In the genomic region with DNA sequence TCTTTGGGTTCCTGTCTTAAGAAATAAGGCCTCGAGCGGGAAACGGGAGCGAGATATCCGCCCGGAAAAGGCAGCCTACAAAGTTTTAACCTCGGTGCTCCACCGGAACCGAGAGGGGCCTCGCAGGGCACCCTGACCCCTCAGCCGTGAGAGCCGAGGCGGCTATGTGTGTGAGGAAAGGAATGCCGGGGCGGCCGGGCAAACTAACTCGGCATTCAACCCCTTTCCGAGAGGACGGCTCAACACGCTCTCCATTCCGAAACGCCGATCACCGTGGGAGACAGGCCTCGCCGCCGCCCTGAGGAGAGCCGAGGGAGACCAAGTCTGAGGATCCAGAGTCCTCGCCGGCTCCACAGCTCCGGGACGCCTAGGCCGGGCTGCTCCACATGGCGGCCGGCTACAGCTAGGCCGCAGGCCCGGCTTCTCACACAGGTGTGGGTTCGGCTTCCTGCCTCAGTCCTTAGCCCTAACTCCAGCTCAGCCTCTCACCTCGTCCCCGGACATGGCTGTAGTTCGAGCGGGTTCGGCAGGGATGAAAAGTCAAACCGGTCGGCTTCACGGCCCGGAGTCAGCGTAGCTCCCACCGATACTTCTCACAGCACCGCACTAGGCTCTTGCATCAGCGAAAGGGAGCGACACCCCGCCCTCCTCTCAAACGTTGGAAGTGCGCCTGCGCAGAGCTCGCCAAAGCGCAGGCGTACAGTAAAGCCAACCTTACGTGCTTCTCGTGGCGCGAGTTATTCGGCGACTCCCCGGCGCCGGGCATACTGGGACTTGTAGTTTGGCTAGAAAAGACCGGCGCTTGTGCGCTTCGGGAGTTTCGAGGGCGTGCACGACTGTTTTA, we compare ENCODE assay signal across 8 mouse cellular contexts. TPM values are rescaled to one million over a fixed set of nuclear protein-coding genes. Genes with fewer than 3 reads are reported as not detected.
DNase-seq lines count a peak whose midpoint lies in the region; ATAC-seq and TF ChIP-seq lines count a peak whose summit lies in the region.

A gene (minus strand): TSS at position 735 of the 844 bp plus-strand sequence.

- H3K36me3 ChIP-seq in G1E (replicated peaks): peaks cover 18% of the 10 kb centered on the region
- 0 out of 2 replicates have a peak, but pooled peaks cover 2% of the 10 kb centered on the region for H3K36me3 ChIP-seq in forebrain, embryonic 16.5 days (ENCODE audit: control insufficient read depth, insufficient read depth)
- H3K36me3 ChIP-seq in lung, embryonic 14.5 days (ENCODE audit: insufficient read depth): peaks cover 10% of the 10 kb centered on the region
- peaks cover 7% of the 10 kb centered on the region for H3K36me3 ChIP-seq in thymus, adult 2 months (ENCODE audit: control insufficient read depth, insufficient read depth, low read length)

- peaks cover 19% of the 10 kb centered on the region for H3K4me1 ChIP-seq in G1E (ENCODE audit: insufficient read depth, low read depth, low read length)
- H3K4me1 ChIP-seq in forebrain, embryonic 16.5 days (replicated peaks; ENCODE audit: control insufficient read depth, insufficient read depth, low read length): peaks cover 17% of the 10 kb centered on the region
- H3K4me1 ChIP-seq in lung, embryonic 14.5 days (ENCODE audit: insufficient read depth): no peaks in the 10 kb centered on the region; the same call in 1 of the 2 replicates
- H3K4me1 ChIP-seq in olfactory bulb, adult 2 months (ENCODE audit: control insufficient read depth, insufficient read depth, low read length): peaks cover 5% of the 10 kb centered on the region
- no peaks in the 10 kb centered on the region for H3K4me1 ChIP-seq in thymus, adult 2 months (replicated peaks; ENCODE audit: control insufficient read depth, insufficient read depth, low read length)

- peak; percentile 78 for DNase-seq in G1E (ENCODE audit: low spot score)
- peak; percentile 97 for DNase-seq in cerebellum, adult 18-20 months
- DNase-seq in heart, postnatal 36 days: peak; percentile 94 to 95
- DNase-seq in layer of hippocampus, adult 2 months (ENCODE audit: low spot score in 2 of 2): peak; percentile 95 to 97
- peak; percentile 99 for DNase-seq in lung, embryonic 14.5 days
- DNase-seq in thymus, adult 2 months: peak; percentile 95

- peaks cover 6% of the 10 kb centered on the region for H3K27me3 ChIP-seq in G1E (ENCODE audit: insufficient read depth, low read length)
- H3K27me3 ChIP-seq in forebrain, embryonic 16.5 days (replicated peaks; ENCODE audit: control insufficient read depth, insufficient read depth, low read length): peaks cover 2% of the 10 kb centered on the region; the same call in 1 of the 2 replicates
- H3K27me3 ChIP-seq in lung, embryonic 14.5 days (ENCODE audit: insufficient read depth, low read length): no peaks in the 10 kb centered on the region
- H3K27me3 ChIP-seq in thymus, adult 2 months (ENCODE audit: control insufficient read depth, insufficient read depth, low read length): no peaks in the 10 kb centered on the region

- intact Hi-C loops in heart, postnatal 36 days (cut with DNase I): loop anchor here (2.0 to 5.0 kb wide), 3 partner anchors 102 to 235 kb away; a partner anchor contains a TSS

- peak within 1 kb of the TSS; percentile 73 for H3K27ac ChIP-seq in forebrain, embryonic 16.5 days (ENCODE audit: low read length)
- H3K27ac ChIP-seq in layer of hippocampus, adult 2 months: peak within 1 kb of the TSS; percentile 81
- H3K27ac ChIP-seq in lung, embryonic 14.5 days (ENCODE audit: low read depth): peak within 1 kb of the TSS; percentile 85
- peak within 1 kb of the TSS; percentile 10; the same call in 1 of the 2 replicates for H3K27ac ChIP-seq in olfactory bulb, adult 2 months (ENCODE audit: insufficient read depth, low read depth, low read length)
- H3K27ac ChIP-seq in thymus, adult 2 months (ENCODE audit: control insufficient read depth, insufficient read depth, low read length): peak within 1 kb of the TSS; percentile 10

- peak within 1 kb of the TSS; percentile 84 for H3K9ac ChIP-seq in forebrain, embryonic 16.5 days (replicated peaks; ENCODE audit: low read depth, low read length)
- H3K9ac ChIP-seq in lung, embryonic 14.5 days: peak within 1 kb of the TSS; percentile 92

- H3K9me3 ChIP-seq in G1E (replicated peaks): no peaks in the 10 kb centered on the region
- no peaks in the 10 kb centered on the region for H3K9me3 ChIP-seq in forebrain, embryonic 16.5 days (ENCODE audit: control insufficient read depth, low read length)
- no peaks in the 10 kb centered on the region for H3K9me3 ChIP-seq in lung, embryonic 14.5 days (ENCODE audit: low read depth, low read length)

- H3K4me2 ChIP-seq in forebrain, embryonic 16.5 days (ENCODE audit: low read length): peak within 1 kb of the TSS; percentile 70
- peak within 1 kb of the TSS; percentile 86 for H3K4me2 ChIP-seq in lung, embryonic 14.5 days

- TF ChIP-seq CTCF in G1E (IDR thresholded peaks at IDR 0.05; ENCODE audit: low read depth, low read length): no peak
- no peak for TF ChIP-seq CTCF in layer of hippocampus, adult 2 months (conservative IDR thresholded peaks at IDR 0.05)
- TF ChIP-seq CTCF in lung, embryonic 14.5 days (IDR thresholded peaks at IDR 0.05; ENCODE audit: low read depth): no peak
- TF ChIP-seq CTCF in olfactory bulb, adult 2 months (IDR thresholded peaks at IDR 0.05; ENCODE audit: insufficient read depth, low read depth, low read length): no peak
- no peak for TF ChIP-seq CTCF in thymus, adult 2 months (IDR thresholded peaks at IDR 0.05; ENCODE audit: borderline replicate concordance, control insufficient read depth, extremely low read depth, insufficient read depth, low read length, poor library complexity)

- H3K4me3 ChIP-seq in G1E (ENCODE audit: low read depth, low read length): peak within 1 kb of the TSS; percentile 94
- peak within 1 kb of the TSS; percentile 98 for H3K4me3 ChIP-seq in forebrain, embryonic 16.5 days (replicated peaks; ENCODE audit: low read length)
- H3K4me3 ChIP-seq in layer of hippocampus, adult 2 months: peak within 1 kb of the TSS; percentile 75
- H3K4me3 ChIP-seq in lung, embryonic 14.5 days (ENCODE audit: low read depth, low read length): peak within 1 kb of the TSS; percentile 93
- H3K4me3 ChIP-seq in olfactory bulb, adult 2 months (ENCODE audit: insufficient read depth, low read depth, low read length): peak within 1 kb of the TSS; percentile 69
- peak within 1 kb of the TSS; percentile 88 for H3K4me3 ChIP-seq in thymus, adult 2 months (ENCODE audit: control insufficient read depth, insufficient read depth, low read length)

- under 1% methylated on average over 75 of the region's 75 CpGs for WGBS in forebrain, embryonic 16.5 days
- WGBS in lung, embryonic 14.5 days: under 1% methylated on average over 75 of the region's 75 CpGs
- under 1% methylated on average over 75 of the region's 75 CpGs for WGBS in olfactory bulb, adult 2 months
- under 1% methylated on average over 75 of the region's 75 CpGs for WGBS in thymus, adult 2 months

- ATAC-seq in G1E (ENCODE audit: extremely low read depth, insufficient number of reproducible peaks, low FRiP score, poor library complexity, severe bottlenecking): peak; percentile 91
- peak; percentile 99 for ATAC-seq in forebrain, embryonic 16.5 days
- peak; percentile 99 for ATAC-seq in lung, embryonic 14.5 days (ENCODE audit: insufficient read depth)

- no peak; the same call in 1 of the 2 replicates for TF ChIP-seq POLR2A in olfactory bulb, adult 2 months (IDR thresholded peaks at IDR 0.05; ENCODE audit: insufficient read depth, low read depth, low read length)
- TF ChIP-seq POLR2A in thymus, adult 2 months (IDR thresholded peaks at IDR 0.05; ENCODE audit: control insufficient read depth, extremely low read depth, insufficient read depth, low read length, poor library complexity): no peak

RNA-seq across cellular contexts. Expression of the gene that starts here (rescaled TPM):
- 237 and 243 TPM in 2 replicates for total RNA-seq in G1E (2014; fragmentation: Nextera tagmentation)
- total RNA-seq in G1E (2017): 132 and 155 TPM in 2 replicates
- 12.7 and 21.4 TPM in 2 replicates for polyA plus RNA-seq in G1E (2012)
- polyA plus RNA-seq in forebrain, embryonic 16.5 days (2015; fragmentation: Nextera tagmentation; extraction: Ambion mirVana): 66.2 and 66.8 TPM in 2 replicates
- 10 to 100 TPM; 56.6 to 59.7 TPM for total RNA-seq in heart, postnatal 36 days (2021)
- total RNA-seq in layer of hippocampus, adult 2 months (2021): 10 to 100 TPM; 50.7 to 53.2 TPM
- 99.7 and 110 TPM in 2 replicates for polyA plus RNA-seq in lung, embryonic 14.5 days (2014; fragmentation: Nextera tagmentation; extraction: Ambion mirVana)
- polyA plus RNA-seq in olfactory bulb, adult 2 months (2012; ENCODE audit: insufficient read depth, insufficient read length, low replicate concordance, missing spikeins): not detected in 2 replicates
- 9.7 and 11.0 TPM in 2 replicates for polyA plus RNA-seq in thymus, adult 2 months (2012; rRNA removed)

Comparison
In these comparisons a context has a peak if more than half of its experiments do, and no peak if none do; other contexts are left out.
1. Peak in every context shown above with its lines: DNase-seq, ATAC-seq, H3K4me3 ChIP-seq and H3K27ac ChIP-seq.
2. H3K27ac ChIP-seq: peak in every context shown above with its lines; median percentile 85 in lung, embryonic 14.5 days; 81 in layer of hippocampus, adult 2 months; 73 in forebrain, embryonic 16.5 days; 10 in olfactory bulb, adult 2 months; 10 in thymus, adult 2 months.